Mouse (Mus musculus) adipocyte (in vitro differentiated cells): Measurements from ENCODE around the gene Zmiz1.

Experiments
- DNase-seq: peaks from one replicate; pipeline ENCODE4 v3.0.0-alpha.2; 2016; ENCODE audit warnings: low spot score

Gene Zmiz1

GRCm38 (mm10) chr14:25536476-25536875, 77.5 kb downstream of the Zmiz1 start:
- no peak for DNase-seq

GRCm38 (mm10) chr14:25537351-25537750, 78.4 kb downstream of the Zmiz1 start:
- no peak for DNase-seq

- DNase-seq: peak; percentile 26
Measured at GRCm38 (mm10) chr14:25538522-25538921, 79.5 kb downstream of the Zmiz1 start.

GRCm38 (mm10) chr14:25539493-25540116, 80.6 kb downstream of the Zmiz1 start:
- no peak for DNase-seq

GRCm38 (mm10) chr14:25540172-25540571, 81.2 kb downstream of the Zmiz1 start:
- no peak for DNase-seq

GRCm38 (mm10) chr14:25541213-25541612, 82.2 kb downstream of the Zmiz1 start:
- DNase-seq: no peak

GRCm38 (mm10) chr14:25543098-25543497, 84.1 kb downstream of the Zmiz1 start:
- peak; percentile 22 for DNase-seq

- no peak for DNase-seq
Measured at GRCm38 (mm10) chr14:25543927-25544326, 84.9 kb downstream of the Zmiz1 start.

GRCm38 (mm10) chr14:25546852-25547621, 88.1 kb downstream of the Zmiz1 start:
- no peak for DNase-seq

GRCm38 (mm10) chr14:25547882-25548281, 88.9 kb downstream of the Zmiz1 start:
- no peak for DNase-seq

GRCm38 (mm10) chr14:25548650-25549049, 89.7 kb downstream of the Zmiz1 start:
- no peak for DNase-seq

GRCm38 (mm10) chr14:25549125-25549524, 90.1 kb downstream of the Zmiz1 start:
- no peak for DNase-seq

- DNase-seq: peak; percentile 34
Measured at GRCm38 (mm10) chr14:25549871-25550840, 91.2 kb downstream of the Zmiz1 start.

GRCm38 (mm10) chr14:25551731-25552130, 92.7 kb downstream of the Zmiz1 start:
- DNase-seq: no peak

- no peak for DNase-seq
Measured at GRCm38 (mm10) chr14:25553382-25553781, 94.4 kb downstream of the Zmiz1 start.

- no peak for DNase-seq
Measured at GRCm38 (mm10) chr14:25554781-25555180, 95.8 kb downstream of the Zmiz1 start.

GRCm38 (mm10) chr14:25555291-25555781, 96.4 kb downstream of the Zmiz1 start:
- no peak for DNase-seq

GRCm38 (mm10) chr14:25555848-25556247, 96.9 kb downstream of the Zmiz1 start:
- DNase-seq: no peak

- no peak for DNase-seq
Measured at GRCm38 (mm10) chr14:25557014-25557413, 98.0 kb downstream of the Zmiz1 start.

GRCm38 (mm10) chr14:25558479-25558878, 99.5 kb downstream of the Zmiz1 start:
- no peak for DNase-seq

GRCm38 (mm10) chr14:25559907-25560306, 100.9 kb downstream of the Zmiz1 start:
- no peak for DNase-seq

GRCm38 (mm10) chr14:25560841-25561240, 101.9 kb downstream of the Zmiz1 start:
- no peak for DNase-seq
